Mouse (Mus musculus) thymus, adult 2 months (tissue): ENCODE data around the gene Ip6k3.

Experiments
- CTCF ChIP-seq: fragments of 200-500 bp; IDR thresholded peaks from 2 replicates; pipeline ENCODE4 v1.5.1; 2012; ENCODE audit warnings: mild to moderate bottlenecking, control low read depth, low read length, moderate library complexity, borderline replicate concordance; ENCODE audit not compliant: control insufficient read depth, poor library complexity, insufficient read depth; ENCODE audit errors: extremely low read depth
- POLR2A ChIP-seq: fragments of 200-500 bp; IDR thresholded peaks from 2 replicates; pipeline ENCODE4 v1.6.1; 2012; ENCODE audit warnings: mild to moderate bottlenecking, low read length, control low read depth, moderate library complexity; ENCODE audit not compliant: control insufficient read depth, poor library complexity, insufficient read depth; ENCODE audit errors: extremely low read depth

DNA sequence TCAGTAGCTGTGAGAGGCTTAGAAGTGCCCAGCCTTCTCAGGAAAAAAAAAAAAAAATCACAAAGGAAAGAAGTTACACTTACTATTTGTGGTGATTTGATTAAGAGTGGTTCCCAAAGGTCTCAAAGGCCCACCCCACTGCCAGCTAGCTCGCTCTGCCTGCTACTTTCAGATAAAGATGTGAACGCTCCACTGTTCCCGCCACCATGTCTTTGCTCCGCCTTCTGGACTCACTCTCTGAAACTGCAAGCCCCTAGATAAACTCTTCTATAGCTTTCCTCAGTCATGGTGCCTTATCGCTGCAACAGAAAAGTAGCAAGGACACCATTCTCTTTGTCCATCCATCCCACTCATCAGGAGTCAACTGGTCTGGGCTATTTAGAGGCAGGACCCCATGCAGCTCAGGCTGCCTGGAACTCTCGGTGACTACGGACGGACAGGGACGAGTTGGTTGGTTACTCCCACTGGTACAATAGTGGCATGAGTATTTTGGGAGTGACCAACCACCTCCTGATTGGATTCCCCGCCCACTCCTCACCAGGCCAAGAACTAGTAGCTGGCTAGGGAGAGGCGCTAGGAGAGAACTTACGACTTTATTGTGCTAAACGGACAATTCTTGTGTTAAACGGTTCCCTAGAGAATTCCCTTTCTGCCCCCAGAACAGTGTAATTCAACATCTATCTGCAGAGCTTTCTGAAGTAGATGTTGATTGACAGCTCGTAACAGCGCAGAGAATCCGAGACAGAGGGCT is 11.0 kb upstream of the Ip6k3 start:
- TF ChIP-seq POLR2A (no peak), CTCF (no peak)
